Comparison of ENCODE assay signal across 9 mouse cellular contexts in genomic region chr13:37290636-37291035, GRCm38 (mm10). TPM values are rescaled to one million over a fixed set of nuclear protein-coding genes. Genes with fewer than 3 reads are reported as not detected.
DNase-seq lines count a peak whose midpoint lies in the region; ATAC-seq and TF ChIP-seq lines count a peak whose summit lies in the region.
"Had no signal": no experiment of that assay in that cellular context is flagged by ENCODE, and none has a peak within 500 bp of the region (broad histone marks: within the 10 kb centered on the region; RNA-seq: fewer than 3 reads in every experiment).

No protein-coding gene starts in this region.

- H3K79me3 ChIP-seq in C2C12 (ENCODE audit: low read depth) = no peaks in the 10 kb centered on the region

- peak; percentile 98 for TF ChIP-seq EP300 in lung, postnatal 0 days (IDR thresholded peaks at IDR 0.05)

- H3K27ac ChIP-seq in lung, postnatal 0 days (ENCODE audit: low read length) = peak overlapping the region; percentile 52; the same call in 1 of the 2 replicates
- no peak overlapping the region for H3K27ac ChIP-seq in forebrain, embryonic 13.5 days
- H3K27ac ChIP-seq: lung, embryonic 15.5 days had no signal

- H3K4me1 ChIP-seq in lung, postnatal 0 days (ENCODE audit: insufficient read depth, low read depth, low read length) = no peaks in the 10 kb centered on the region; the same call in 1 of the 2 replicates
- peaks cover 11% of the 10 kb centered on the region for H3K4me1 ChIP-seq in forebrain, embryonic 13.5 days
- H3K4me1 ChIP-seq: lung, embryonic 15.5 days had no signal

- ATAC-seq in lung, postnatal 0 days = peak; percentile 86
- no peak for ATAC-seq in forebrain, embryonic 13.5 days

- no peaks in the 10 kb centered on the region for H3K27me3 ChIP-seq in C2C12 (ENCODE audit: control insufficient read depth, insufficient read depth, insufficient read length)
- no peaks in the 10 kb centered on the region for H3K27me3 ChIP-seq in lung, postnatal 0 days (replicated peaks; ENCODE audit: insufficient read depth, low read length)
- no peaks in the 10 kb centered on the region for H3K27me3 ChIP-seq in forebrain, embryonic 13.5 days
- H3K27me3 ChIP-seq: lung, embryonic 15.5 days had no signal

- no peaks in the 10 kb centered on the region for H3K79me2 ChIP-seq in C2C12 (ENCODE audit: control insufficient read depth, insufficient read depth)

- H3K4me3 ChIP-seq in C2C12 (ENCODE audit: insufficient read depth, poor library complexity, severe bottlenecking) = no peak overlapping the region
- no peak overlapping the region for H3K4me3 ChIP-seq in lung, postnatal 0 days (ENCODE audit: low read depth, low read length)
- H3K4me3 ChIP-seq in forebrain, embryonic 13.5 days = no peak overlapping the region
- H3K4me3 ChIP-seq: lung, embryonic 15.5 days had no signal

- H3K36me3 ChIP-seq in C2C12 (ENCODE audit: control insufficient read depth, insufficient read depth) = no peaks in the 10 kb centered on the region
- H3K36me3 ChIP-seq in lung, postnatal 0 days (ENCODE audit: insufficient read depth, low read length) = no peaks in the 10 kb centered on the region
- no peaks in the 10 kb centered on the region for H3K36me3 ChIP-seq in forebrain, embryonic 13.5 days (ENCODE audit: poor library complexity, severe bottlenecking)
- H3K36me3 ChIP-seq: lung, embryonic 15.5 days had no signal

- DNase-seq in layer of hippocampus, adult 11-12 months (ENCODE audit: low spot score) = peak; percentile 23
- no peak for DNase-seq in layer of hippocampus, postnatal 10 days (ENCODE audit: low spot score in 2 of 2)
- DNase-seq in NIH3T3 (ENCODE audit: low read depth) = peak; percentile 85
- DNase-seq in lung, postnatal 0 days (ENCODE audit: low spot score) = peak; percentile 94
- DNase-seq in spleen, postnatal 10 days (ENCODE audit: low spot score in 2 of 2) = no peak
- DNase-seq: kidney, adult 9 months had no signal

- no peak for TF ChIP-seq CTCF in C2C12 (IDR thresholded peaks at IDR 0.05; ENCODE audit: control insufficient read depth, insufficient read depth, insufficient read length)
- TF ChIP-seq CTCF in lung, postnatal 0 days (IDR thresholded peaks at IDR 0.05) = no peak

- no peak overlapping the region for H3ac ChIP-seq in C2C12 (ENCODE audit: control insufficient read depth, insufficient read length, low read depth)

- no peaks in the 10 kb centered on the region for H3K9me3 ChIP-seq in lung, postnatal 0 days (ENCODE audit: low read length)
- no peaks in the 10 kb centered on the region for H3K9me3 ChIP-seq in forebrain, embryonic 13.5 days (replicated peaks)
- H3K9me3 ChIP-seq: lung, embryonic 15.5 days had no signal

- 38% methylated on average over 2 of the region's 2 CpGs for WGBS in lung, postnatal 0 days
- WGBS in forebrain, embryonic 13.5 days = 21% methylated on average over 2 of the region's 2 CpGs

- no peak overlapping the region for H3K4me2 ChIP-seq in lung, postnatal 0 days (replicated peaks; ENCODE audit: low read depth, low read length)
- H3K4me2 ChIP-seq in forebrain, embryonic 13.5 days = no peak overlapping the region
- H3K4me2 ChIP-seq: lung, embryonic 15.5 days had no signal

- H3K9ac ChIP-seq in lung, postnatal 0 days (replicated peaks; ENCODE audit: low read depth) = no peak overlapping the region
- no peak overlapping the region for H3K9ac ChIP-seq in forebrain, embryonic 13.5 days
- H3K9ac ChIP-seq: lung, embryonic 15.5 days had no signal

TF ChIP-seq in C2C12, 6 proteins besides CTCF, POLR2A, EP300 and RAD21:
- TF ChIP-seq FOSL1 (IDR thresholded peaks at IDR 0.05; ENCODE audit: insufficient read depth, low read length, poor library complexity, severe bottlenecking) (peak; percentile 76), CEBPB (IDR thresholded peaks at IDR 0.05; ENCODE audit: low read depth) (peak; percentile 97), MYOD1 (IDR thresholded peaks at IDR 0.05; ENCODE audit: control insufficient read depth, insufficient read length, low read depth) (no peak)
TF ChIP-seq in C2C12: peak in this region for 2.

RNA-seq across cellular contexts. Expression of gene Ly86, which starts 54.4 kb away (rescaled TPM):
- 1 to 10 TPM; 6.9 to 8.2 TPM for total RNA-seq in layer of hippocampus, postnatal 10 days (2021)
- polyA plus RNA-seq in C2C12 (2012; fragmentation: generic; extraction: Trizol) = not detected
- polyA plus RNA-seq in lung, postnatal 0 days (2015; fragmentation: Nextera tagmentation; extraction: Ambion mirVana) = 13.8 and 15.5 TPM in 2 replicates
- polyA plus RNA-seq in forebrain, embryonic 13.5 days (2015; fragmentation: Nextera tagmentation; extraction: Ambion mirVana) = 4.6 and 5.2 TPM in 2 replicates

Comparison
In these comparisons a context has a peak if more than half of its experiments do, and no peak if none do; other contexts are left out.
1. DNase-seq: peak in layer of hippocampus, adult 11-12 months (single experiment), NIH3T3 (single experiment) and lung, postnatal 0 days (single experiment); none in layer of hippocampus, postnatal 10 days (0 of 2) and spleen, postnatal 10 days (0 of 2).